Mouse (Mus musculus) midbrain, embryonic 11.5 days (tissue): Measurements from ENCODE around the gene Prss23. TPM values are rescaled to one million over a fixed set of nuclear protein-coding genes. Genes with fewer than 3 reads are reported as not detected.

ENCODE experiments used
- ATAC-seq: fragments of 200-750 bp; cut with Nextera tagmentation; 2 replicates; pipeline ENCODE4 v1.8.0; 2017; ENCODE audit warnings: moderate TSS enrichment, moderate library complexity; ENCODE audit not compliant: low FRiP score
- DNase-seq: peaks from one replicate; pipeline ENCODE4 v3.0.0; 2015; ENCODE audit warnings: low spot score; ENCODE audit errors: missing footprints
- H3K27ac ChIP-seq: fragments of 300-500 bp; sonication (generic); 2 replicates; pipeline ENCODE4 v1.5.1; 2014; ENCODE audit warnings: low read depth, low read length
- H3K27me3 ChIP-seq: fragments of 300-500 bp; sonication (generic); 2 replicates; pipeline ENCODE4 v1.6.1; 2014; ENCODE audit warnings: mild to moderate bottlenecking, low read length, moderate library complexity, mixed read lengths; ENCODE audit not compliant: control insufficient read depth, insufficient read depth
- H3K36me3 ChIP-seq: fragments of 300-500 bp; sonication (generic); 2 replicates; pipeline ENCODE4 v1.6.1; 2014; ENCODE audit warnings: mild to moderate bottlenecking, low read length, moderate library complexity, mixed read lengths; ENCODE audit not compliant: control insufficient read depth, insufficient read depth
- H3K4me1 ChIP-seq: fragments of 300-500 bp; sonication (generic); 2 replicates; pipeline ENCODE4 v1.6.1; 2014; ENCODE audit warnings: low read length; ENCODE audit not compliant: control insufficient read depth, insufficient read depth
- H3K4me2 ChIP-seq: fragments of 300-500 bp; sonication (generic); 2 replicates; pipeline ENCODE4 v1.6.1; 2014; ENCODE audit warnings: mild to moderate bottlenecking, moderate library complexity
- H3K4me3 ChIP-seq: fragments of 300-500 bp; sonication (generic); 2 replicates; pipeline ENCODE4 v1.5.1; 2014; ENCODE audit warnings: low read depth, low read length
- H3K9ac ChIP-seq: fragments of 300-500 bp; sonication (generic); 2 replicates; pipeline ENCODE4 v1.6.1; 2014; ENCODE audit warnings: low read length
- H3K9me3 ChIP-seq: fragments of 300-500 bp; sonication (generic); 2 replicates; pipeline ENCODE4 v1.6.1; 2016; ENCODE audit warnings: low read length; ENCODE audit not compliant: control insufficient read depth
- WGBS: fragments of 180-500 bp; shearing (Covaris S2); extraction: QIAGEN DNeasy Blood & Tissue Kit; methylation state at CpG from one replicate; pipeline ENCODE4 v1.1.7; 2014; 5-methylcytosine and 5-hydroxymethylcytosine counted together
- polyA plus RNA-seq: library from polyadenylated mRNA; unstranded; fragments of >200 nt; fragmentation: Nextera tagmentation; extraction: Ambion mirVana; gene quantifications from 2 replicates; pipeline ENCODE4 v1.2.1, GENCODE M21; 2014

Prss23 gene
- polyA plus RNA-seq, result 34.9 and 36.1 TPM in 2 replicates

DNA sequence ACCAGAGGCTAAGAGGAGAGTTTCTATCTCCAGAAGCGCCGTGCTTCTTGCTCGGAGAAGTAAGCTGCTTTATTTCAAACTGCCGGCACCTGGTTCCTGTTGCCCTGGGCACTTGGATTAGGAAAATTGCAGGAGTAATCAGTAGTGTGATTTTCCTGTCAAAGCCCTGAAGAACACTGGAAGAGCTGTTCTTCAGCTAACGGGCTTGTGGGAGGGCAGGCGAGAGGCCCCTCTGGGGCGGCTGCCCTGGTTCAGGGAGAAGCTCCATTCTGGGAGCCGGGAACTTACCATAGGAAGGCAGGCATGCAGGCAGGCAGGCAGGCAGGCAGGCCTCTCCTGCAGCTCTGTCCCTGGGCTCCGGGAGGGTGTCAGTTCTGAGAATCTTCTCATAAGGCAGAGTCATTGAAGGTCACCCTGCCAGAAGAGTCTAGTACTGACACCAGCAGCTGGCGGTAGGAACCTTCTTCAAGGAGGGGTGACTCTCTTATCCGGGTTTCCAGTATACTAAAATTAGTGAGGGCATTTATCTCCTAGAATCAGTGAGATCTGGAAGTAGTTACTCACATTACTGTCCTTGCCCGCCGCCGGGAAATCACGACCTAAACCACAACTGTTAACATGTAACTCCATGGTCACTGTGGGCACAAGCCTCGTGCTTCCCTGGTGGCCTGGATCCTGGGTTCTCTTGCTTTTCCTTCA is at the start of gene Prss23:
Prss23 (minus strand) TSS at position 457 of the 699 bp plus-strand sequence.
- no peak for DNase-seq
- H3K27ac ChIP-seq, result no peak within 1 kb of the TSS
- H3K4me1 ChIP-seq, result no peaks in the 10 kb centered on the region
- no peak within 1 kb of the TSS for H3K9ac ChIP-seq
- H3K4me2 ChIP-seq, result no peak within 1 kb of the TSS
- no peak for ATAC-seq
- H3K36me3 ChIP-seq, result no peaks in the 10 kb centered on the region
- no peak within 1 kb of the TSS for H3K4me3 ChIP-seq
- no peaks in the 10 kb centered on the region for H3K27me3 ChIP-seq
- WGBS, result 79% methylated on average over 16 of the region's 16 CpGs
- H3K9me3 ChIP-seq, result no peaks in the 10 kb centered on the region

DNA sequence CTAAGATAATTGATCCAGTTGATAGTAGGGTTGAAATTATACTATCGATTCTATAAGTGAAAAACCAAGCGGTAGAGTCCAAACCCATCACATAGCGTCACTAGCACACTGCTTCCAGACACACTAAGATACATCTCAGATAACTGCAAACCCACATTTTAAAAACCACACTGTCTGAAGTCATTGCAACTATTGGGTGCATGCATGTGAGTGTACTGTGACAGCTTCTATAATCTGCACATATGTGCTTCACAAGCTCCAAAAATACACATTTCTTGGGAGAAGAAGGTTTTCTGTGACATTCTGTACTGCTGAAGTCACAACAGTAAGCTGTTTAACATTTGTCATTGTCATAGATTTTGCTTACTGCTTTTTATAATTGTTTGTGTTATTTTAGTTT is 49.1 kb upstream of the Prss23 start:
- ATAC-seq (no peak), DNase-seq (no peak)
- H3K9ac ChIP-seq, result no peak overlapping the region
- H3K27ac ChIP-seq, result no peak overlapping the region
- H3K4me2 ChIP-seq, result no peak overlapping the region
- WGBS, result 96% methylated on average over 3 of the region's 3 CpGs
- H3K4me3 ChIP-seq, result no peak overlapping the region
- H3K36me3 ChIP-seq, result no peaks in the 10 kb centered on the region
- no peaks in the 10 kb centered on the region for H3K4me1 ChIP-seq
- H3K9me3 ChIP-seq, result no peaks in the 10 kb centered on the region
- no peaks in the 10 kb centered on the region for H3K27me3 ChIP-seq

DNA sequence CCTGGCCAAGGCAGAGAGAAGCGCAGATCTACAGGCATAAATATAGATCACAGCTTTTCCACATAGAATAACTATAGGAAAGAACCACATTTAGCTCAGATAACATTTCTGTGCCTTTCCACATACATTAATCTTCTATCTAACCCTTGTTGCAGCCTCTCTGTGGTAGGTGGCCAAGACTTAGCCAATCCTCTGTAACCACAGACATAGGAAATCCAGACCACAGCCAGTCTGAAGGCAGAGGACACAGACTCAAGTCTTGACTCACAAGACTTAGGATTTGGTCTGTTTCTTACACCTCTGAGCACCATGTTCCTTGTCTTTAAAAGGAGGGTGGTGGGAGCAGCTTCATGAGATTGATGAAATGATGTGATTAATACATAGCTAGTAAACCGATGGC is 37.6 kb upstream of the Prss23 start:
- Histone ChIP-seq H3K27me3 (no peaks in the 10 kb centered on the region), H3K4me1 (no peaks in the 10 kb centered on the region), H3K36me3 (no peaks in the 10 kb centered on the region), H3K4me3 (no peak overlapping the region), H3K27ac (no peak overlapping the region), H3K9me3 (no peaks in the 10 kb centered on the region), H3K9ac (no peak overlapping the region), H3K4me2 (no peak overlapping the region)
- ATAC-seq (no peak), DNase-seq (no peak)
- 96% methylated on average over 2 of the region's 2 CpGs for WGBS

DNA sequence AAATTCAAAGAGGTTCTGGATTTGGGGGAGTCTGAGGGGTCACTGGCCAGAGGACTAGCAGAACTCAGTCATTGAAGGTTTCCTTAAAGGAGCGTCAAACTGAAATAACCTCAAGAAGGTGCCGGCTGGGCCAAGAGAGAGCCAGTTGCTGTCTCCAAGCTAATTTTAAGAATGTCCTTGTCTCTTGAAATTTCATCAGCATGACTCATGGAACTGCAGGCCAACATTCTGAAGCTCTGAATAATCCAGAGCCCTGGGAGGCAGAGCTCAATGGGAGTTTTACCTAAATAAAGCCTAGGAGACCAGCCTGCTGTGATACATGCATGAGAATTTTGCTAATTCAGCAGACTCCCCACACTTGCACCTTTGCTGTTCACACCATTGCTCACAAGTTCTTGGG is 36.5 kb upstream of the Prss23 start:
- ATAC-seq (no peak), DNase-seq (no peak)
- Histone ChIP-seq H3K9me3 (no peaks in the 10 kb centered on the region), H3K36me3 (no peaks in the 10 kb centered on the region), H3K9ac (no peak overlapping the region), H3K27me3 (no peaks in the 10 kb centered on the region), H3K27ac (no peak overlapping the region), H3K4me2 (no peak overlapping the region), H3K4me1 (no peaks in the 10 kb centered on the region), H3K4me3 (no peak overlapping the region)
- WGBS, result 93% methylated on average over 2 of the region's 2 CpGs

DNA sequence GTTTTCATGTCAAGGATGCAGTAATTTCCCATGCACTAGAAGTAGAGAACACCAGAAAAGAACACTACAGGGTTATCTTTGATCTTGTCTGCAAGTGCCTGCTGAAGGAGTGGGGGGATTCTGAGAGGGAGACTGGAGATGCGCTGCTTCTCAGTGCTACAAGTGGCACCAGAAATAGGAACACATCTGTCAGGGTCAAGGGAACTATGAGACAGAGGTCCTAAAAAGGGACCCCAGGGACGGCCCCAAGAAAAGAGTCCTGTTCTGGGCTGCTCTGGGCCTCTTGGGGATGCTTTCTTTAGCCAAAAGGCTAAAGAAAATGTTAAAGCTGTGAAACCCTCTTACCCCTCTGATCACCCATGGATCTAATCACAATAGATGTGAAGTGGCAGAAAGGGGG is 35.2 kb upstream of the Prss23 start:
- H3K9ac ChIP-seq, result no peak overlapping the region
- 78% methylated on average over 2 of the region's 2 CpGs for WGBS
- no peak for ATAC-seq
- H3K27me3 ChIP-seq, result no peaks in the 10 kb centered on the region
- no peak overlapping the region for H3K4me2 ChIP-seq
- H3K4me1 ChIP-seq, result no peaks in the 10 kb centered on the region
- no peaks in the 10 kb centered on the region for H3K36me3 ChIP-seq
- no peak overlapping the region for H3K4me3 ChIP-seq
- DNase-seq, result no peak
- H3K27ac ChIP-seq, result no peak overlapping the region
- H3K9me3 ChIP-seq, result no peaks in the 10 kb centered on the region

DNA sequence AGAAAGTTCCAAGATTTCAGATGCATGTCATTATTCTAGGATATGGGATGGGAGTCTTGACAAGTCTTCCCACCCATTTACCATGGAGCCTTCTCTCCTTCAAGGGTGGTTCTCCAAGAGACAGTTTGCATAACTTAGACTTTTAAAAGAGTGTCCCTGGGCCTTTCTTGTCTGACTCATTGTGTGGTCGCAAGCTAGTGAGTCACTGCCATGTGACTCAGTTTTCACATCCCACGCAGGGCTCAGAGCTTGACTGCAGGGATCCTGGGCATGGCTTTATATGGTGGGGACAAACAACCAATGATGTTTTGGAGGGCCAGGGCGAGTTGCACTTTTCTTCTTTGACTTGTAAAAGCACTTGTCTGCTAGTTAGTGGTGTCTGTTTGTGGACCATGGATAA is 34.0 kb upstream of the Prss23 start:
- H3K9me3 ChIP-seq, result no peaks in the 10 kb centered on the region
- no peaks in the 10 kb centered on the region for H3K27me3 ChIP-seq
- H3K4me1 ChIP-seq, result no peaks in the 10 kb centered on the region
- no peak overlapping the region for H3K9ac ChIP-seq
- ATAC-seq (no peak), DNase-seq (no peak)
- H3K36me3 ChIP-seq, result no peaks in the 10 kb centered on the region
- H3K4me3 ChIP-seq, result no peak overlapping the region
- H3K27ac ChIP-seq, result no peak overlapping the region
- no peak overlapping the region for H3K4me2 ChIP-seq
- 64% methylated on average over 3 of the region's 3 CpGs for WGBS

DNA sequence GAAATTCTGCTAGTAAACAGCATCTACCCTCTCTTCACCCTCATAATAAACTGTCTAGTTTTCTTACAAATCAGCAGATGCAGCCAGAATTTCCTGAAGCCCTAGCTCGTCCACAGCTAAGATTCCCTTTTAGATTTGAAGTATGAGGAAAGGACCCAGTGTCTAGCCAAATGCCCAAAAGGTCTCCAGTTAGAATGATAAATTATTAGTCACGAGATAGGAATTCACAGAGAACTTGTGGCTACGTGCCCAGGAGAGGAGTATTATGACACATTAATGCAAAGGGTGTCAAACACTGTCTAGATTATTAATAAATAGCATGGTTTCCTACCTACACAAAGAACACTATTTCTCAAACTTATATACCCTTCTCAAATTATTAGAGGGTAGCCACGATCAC is 32.6 kb upstream of the Prss23 start:
- ATAC-seq (no peak), DNase-seq (no peak)
- Histone ChIP-seq H3K9ac (no peak overlapping the region), H3K9me3 (no peaks in the 10 kb centered on the region), H3K27me3 (no peaks in the 10 kb centered on the region), H3K27ac (no peak overlapping the region), H3K4me2 (no peak overlapping the region), H3K4me1 (peaks cover 2% of the 10 kb centered on the region; the same call in 1 of the 2 replicates), H3K36me3 (no peaks in the 10 kb centered on the region), H3K4me3 (no peak overlapping the region)
- WGBS, result 87% methylated on average over 4 of the region's 4 CpGs

DNA sequence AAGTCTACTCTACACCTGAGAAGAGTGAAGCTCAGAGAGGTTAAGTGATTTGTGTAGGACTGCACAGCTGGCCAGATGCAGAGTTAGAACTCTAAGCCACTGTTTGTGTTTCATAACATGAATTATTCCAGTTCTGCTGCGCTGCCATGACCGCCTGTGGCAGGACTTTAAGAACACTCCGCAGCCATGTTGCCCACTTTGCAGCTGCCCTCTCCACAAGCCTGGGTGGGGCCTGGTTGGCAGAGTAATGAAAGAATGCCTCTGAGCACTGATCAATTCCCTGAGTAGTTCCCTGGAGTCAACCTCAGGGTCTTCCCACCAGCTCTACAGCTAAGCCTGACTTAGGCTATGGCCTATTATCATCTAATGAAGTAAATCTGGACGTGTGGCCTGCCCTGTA is 32.1 kb upstream of the Prss23 start:
- no peak overlapping the region for H3K4me2 ChIP-seq
- H3K9ac ChIP-seq, result no peak overlapping the region
- WGBS, result 82% methylated on average over 4 of the region's 4 CpGs
- no peaks in the 10 kb centered on the region for H3K9me3 ChIP-seq
- no peak overlapping the region for H3K27ac ChIP-seq
- H3K36me3 ChIP-seq, result no peaks in the 10 kb centered on the region
- H3K4me1 ChIP-seq, result peaks cover 2% of the 10 kb centered on the region; the same call in 1 of the 2 replicates
- H3K4me3 ChIP-seq, result no peak overlapping the region
- ATAC-seq (no peak), DNase-seq (no peak)
- H3K27me3 ChIP-seq, result no peaks in the 10 kb centered on the region

DNA sequence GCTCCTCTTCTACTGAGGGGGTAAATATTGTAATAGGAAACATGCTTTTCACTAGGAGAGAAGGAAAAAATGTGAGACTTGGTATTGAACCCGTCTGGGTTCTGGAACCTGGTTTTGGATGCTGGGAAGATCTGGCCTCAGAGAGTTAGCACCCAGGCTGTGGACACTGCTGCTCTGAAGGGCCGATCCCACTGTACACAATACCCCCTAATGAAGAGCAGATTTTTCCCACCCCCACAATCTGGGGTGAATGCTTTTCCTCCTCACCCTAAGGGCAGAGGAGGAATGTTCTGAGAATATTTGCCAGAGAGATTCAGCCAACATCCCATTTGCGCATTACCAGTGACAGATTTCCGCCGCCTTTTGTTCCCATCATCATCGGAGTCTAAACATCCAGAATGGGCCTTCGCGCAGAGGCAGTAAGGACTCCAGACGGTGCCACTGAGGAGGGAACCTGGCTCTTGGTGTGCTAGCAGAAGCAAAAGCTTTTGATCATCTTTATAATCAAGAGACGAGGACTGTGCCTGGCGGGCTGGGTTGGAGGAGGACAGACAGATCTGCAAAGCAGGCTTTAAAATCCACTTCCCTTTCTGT is 31.6 kb upstream of the Prss23 start:
- no peak overlapping the region for H3K4me3 ChIP-seq
- H3K36me3 ChIP-seq, result no peaks in the 10 kb centered on the region
- no peak for ATAC-seq
- no peaks in the 10 kb centered on the region for H3K27me3 ChIP-seq
- no peak overlapping the region for H3K27ac ChIP-seq
- DNase-seq, result no peak
- peaks cover 2% of the 10 kb centered on the region; the same call in 1 of the 2 replicates for H3K4me1 ChIP-seq
- no peaks in the 10 kb centered on the region for H3K9me3 ChIP-seq
- H3K4me2 ChIP-seq, result no peak overlapping the region
- H3K9ac ChIP-seq, result no peak overlapping the region
- 90% methylated on average over 11 of the region's 11 CpGs for WGBS
